Mouse (Mus musculus) hindbrain, embryonic 12.5 days (tissue): Measurements from ENCODE around the gene Disc1. TPM values are rescaled to one million over a fixed set of nuclear protein-coding genes. Genes with fewer than 3 reads are reported as not detected.

Experiments
- ATAC-seq: fragments of 200-750 bp; cut with Nextera tagmentation; 2 replicates; pipeline ENCODE4 v1.8.0; 2017; ENCODE audit warnings: moderate TSS enrichment; ENCODE audit not compliant: low FRiP score
- H3K27ac ChIP-seq: fragments of 300-500 bp; sonication (generic); 2 replicates; pipeline ENCODE4 v1.5.1; 2016; ENCODE audit warnings: mild to moderate bottlenecking
- H3K27me3 ChIP-seq: fragments of 300-500 bp; sonication (generic); 2 replicates; pipeline ENCODE4 v1.6.1; 2016; ENCODE audit warnings: mild to moderate bottlenecking
- H3K36me3 ChIP-seq: fragments of 300-500 bp; sonication (generic); 2 replicates; pipeline ENCODE4 v1.6.1; 2016; ENCODE audit warnings: mild to moderate bottlenecking
- H3K4me1 ChIP-seq: fragments of 300-500 bp; sonication (generic); 2 replicates; pipeline ENCODE4 v1.6.1; 2016
- H3K4me2 ChIP-seq: fragments of 300-500 bp; sonication (generic); replicated peaks from 2 replicates; pipeline ENCODE4 v1.6.1; 2016; ENCODE audit warnings: mild to moderate bottlenecking
- H3K4me3 ChIP-seq: fragments of 300-500 bp; sonication (generic); 2 replicates; pipeline ENCODE4 v1.5.1; 2016; ENCODE audit warnings: mild to moderate bottlenecking
- H3K9ac ChIP-seq: fragments of 300-500 bp; sonication (generic); 2 replicates; pipeline ENCODE4 v1.6.1; 2016; ENCODE audit warnings: mild to moderate bottlenecking, moderate library complexity
- H3K9me3 ChIP-seq: fragments of 300-500 bp; sonication (generic); replicated peaks from 2 replicates; pipeline ENCODE4 v1.6.1; 2016; ENCODE audit warnings: mild to moderate bottlenecking
- WGBS: fragments of 180-500 bp; shearing (Covaris S2); methylation state at CpG from one replicate; pipeline ENCODE4 v1.1.7; 2016; 5-methylcytosine and 5-hydroxymethylcytosine counted together
- polyA plus RNA-seq: library from polyadenylated mRNA; unstranded; fragments of >200 nt; fragmentation: Nextera tagmentation; extraction: Ambion mirVana; gene quantifications from 2 replicates; pipeline ENCODE4 v1.2.1, GENCODE M21; 2016

The Disc1 gene
- polyA plus RNA-seq, 1 experiment from 2014 or later, result 2.8 TPM

- H3K27ac ChIP-seq, result no peak overlapping the region
- WGBS, result 72% methylated on average over 7 of the region's 7 CpGs
Observed at GRCm38 (mm10) chr8:125043394-125043793, 10.6 kb upstream of the Disc1 start.

DNA sequence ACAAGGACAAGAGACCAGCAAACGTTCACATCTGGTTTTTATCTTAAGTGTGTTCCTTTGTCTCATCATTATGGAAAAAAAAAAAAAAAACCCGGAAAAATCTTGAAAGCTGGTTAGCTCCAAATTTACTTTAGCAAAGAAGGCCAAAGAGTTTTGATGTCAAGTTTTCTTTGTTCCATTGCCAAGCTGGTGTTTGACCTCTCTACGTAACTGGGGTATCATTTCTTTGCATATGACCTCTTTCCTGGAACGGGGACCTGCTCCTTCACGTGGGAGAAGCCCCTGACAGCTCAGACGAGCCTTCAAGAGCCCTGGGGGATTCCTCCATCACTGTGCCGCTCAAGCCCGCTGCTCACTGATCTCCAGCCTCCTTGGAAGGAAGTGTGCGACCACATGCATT lies 10.1 kb upstream of the Disc1 start:
- Histone ChIP-seq H3K4me2 (no peak overlapping the region), H3K36me3 (peaks cover 18% of the 10 kb centered on the region), H3K9me3 (no peaks in the 10 kb centered on the region), H3K4me1 (peaks cover 6% of the 10 kb centered on the region; the same call in 1 of the 2 replicates), H3K27me3 (no peaks in the 10 kb centered on the region), H3K4me3 (no peak overlapping the region), H3K9ac (no peak overlapping the region), H3K27ac (no peak overlapping the region)
- 44% methylated on average over 9 of the region's 9 CpGs for WGBS
- ATAC-seq, result no peak

More at GRCm38 (mm10) chr8:125043394-125043793, 10.6 kb upstream of the Disc1 start:
- Histone ChIP-seq H3K4me3 (no peak overlapping the region), H3K36me3 (peaks cover 22% of the 10 kb centered on the region), H3K9ac (no peak overlapping the region), H3K27me3 (no peaks in the 10 kb centered on the region), H3K4me1 (peaks cover 6% of the 10 kb centered on the region; the same call in 1 of the 2 replicates), H3K4me2 (no peak overlapping the region), H3K9me3 (no peaks in the 10 kb centered on the region)
- no peak for ATAC-seq

DNA sequence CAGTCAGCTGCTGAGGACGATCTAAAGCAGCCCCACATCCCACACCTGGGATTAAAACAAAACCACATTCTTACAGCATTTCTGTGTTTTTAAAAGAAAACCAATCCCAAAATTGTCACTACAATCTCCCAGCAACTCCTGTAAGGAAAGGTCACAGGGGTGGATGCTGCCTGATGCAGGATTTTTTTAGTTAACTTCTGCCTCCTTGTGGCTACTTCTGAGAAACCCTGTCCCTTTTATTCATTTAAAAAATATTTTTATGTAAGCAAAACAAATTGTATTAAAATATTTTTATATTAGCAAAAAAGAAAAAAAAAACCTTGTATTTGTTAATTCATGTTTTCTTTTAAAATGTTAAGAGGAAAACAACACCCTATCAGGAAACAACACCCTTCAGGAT lies 8.2 kb upstream of the Disc1 start:
- Histone ChIP-seq H3K27me3 (no peaks in the 10 kb centered on the region), H3K27ac (no peak overlapping the region), H3K9ac (no peak overlapping the region), H3K9me3 (no peaks in the 10 kb centered on the region), H3K36me3 (0 out of 2 replicates have a peak, but pooled peaks cover under 1% of the 10 kb centered on the region), H3K4me3 (no peak overlapping the region), H3K4me1 (peaks cover 6% of the 10 kb centered on the region; the same call in 1 of the 2 replicates), H3K4me2 (no peak overlapping the region)
- 85% methylated on average over 1 of the region's 1 CpGs for WGBS
- ATAC-seq, result no peak

- no peak for ATAC-seq
Observed at GRCm38 (mm10) chr8:125049051-125049750, 4.8 kb upstream of the Disc1 start.

DNA sequence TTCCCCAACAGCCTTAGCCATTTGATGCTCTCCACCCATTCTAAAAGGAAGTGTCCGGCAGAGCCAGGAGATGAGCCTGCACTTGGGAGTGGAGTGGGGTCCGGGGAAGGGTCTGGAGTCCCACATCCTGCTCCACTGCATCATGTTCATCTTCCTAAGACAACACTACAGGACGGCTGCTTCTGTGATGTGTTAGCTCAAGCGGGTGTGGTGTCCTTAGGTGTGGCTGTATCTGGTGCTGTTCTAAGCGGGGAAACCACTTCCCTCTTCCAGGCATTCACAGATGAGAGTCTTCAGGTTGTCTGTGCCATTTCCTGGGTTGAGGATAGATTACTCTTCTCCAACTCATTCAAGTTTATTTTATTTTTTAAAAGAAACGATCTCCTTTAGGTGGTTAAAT lies 4.2 kb upstream of the Disc1 start:
- Histone ChIP-seq H3K4me3 (no peak overlapping the region), H3K9ac (no peak overlapping the region), H3K4me1 (peaks cover 9% of the 10 kb centered on the region; the same call in 1 of the 2 replicates), H3K27ac (no peak overlapping the region), H3K27me3 (peaks cover 29% of the 10 kb centered on the region), H3K4me2 (no peak overlapping the region), H3K9me3 (no peaks in the 10 kb centered on the region; the same call in 1 of the 2 replicates), H3K36me3 (no peaks in the 10 kb centered on the region)
- WGBS, result 89% methylated on average over 6 of the region's 6 CpGs
- ATAC-seq, result no peak

More at GRCm38 (mm10) chr8:125049051-125049750, 4.8 kb upstream of the Disc1 start:
- Histone ChIP-seq H3K27ac (no peak overlapping the region), H3K4me2 (no peak overlapping the region), H3K27me3 (peaks cover 23% of the 10 kb centered on the region), H3K4me1 (peaks cover 8% of the 10 kb centered on the region; the same call in 1 of the 2 replicates), H3K9me3 (no peaks in the 10 kb centered on the region; the same call in 1 of the 2 replicates), H3K9ac (no peak overlapping the region), H3K4me3 (no peak overlapping the region), H3K36me3 (no peaks in the 10 kb centered on the region)
- 66% methylated on average over 5 of the region's 5 CpGs for WGBS

DNA sequence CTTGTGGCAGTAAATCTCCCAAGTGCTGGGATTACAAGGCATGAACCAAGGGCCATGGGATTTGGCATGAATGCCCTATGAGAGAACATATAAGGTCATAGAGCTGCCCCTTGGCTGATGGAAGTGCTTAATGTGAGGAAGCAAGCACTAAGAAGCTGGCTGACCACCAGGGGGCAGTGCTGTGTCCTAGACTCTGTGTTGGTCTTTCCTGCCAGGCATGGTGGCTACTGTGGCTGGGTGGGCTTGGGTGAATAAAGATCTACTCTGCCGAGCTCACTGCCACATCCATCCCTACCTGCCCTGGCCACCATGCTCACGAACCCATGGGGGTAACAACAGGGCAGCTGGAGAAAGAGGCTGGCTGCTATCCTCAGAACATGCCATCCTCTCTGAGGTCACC lies 2.0 kb upstream of the Disc1 start:
- no peaks in the 10 kb centered on the region; the same call in 1 of the 2 replicates for H3K9me3 ChIP-seq
- H3K4me1 ChIP-seq, result peaks cover 9% of the 10 kb centered on the region; the same call in 1 of the 2 replicates
- H3K36me3 ChIP-seq, result no peaks in the 10 kb centered on the region
- no peak overlapping the region for H3K27ac ChIP-seq
- H3K9ac ChIP-seq, result no peak overlapping the region
- no peak overlapping the region for H3K4me2 ChIP-seq
- H3K4me3 ChIP-seq, result no peak overlapping the region
- peaks cover 40% of the 10 kb centered on the region for H3K27me3 ChIP-seq
- no peak for ATAC-seq
- 29% methylated on average over 2 of the region's 2 CpGs for WGBS

DNA sequence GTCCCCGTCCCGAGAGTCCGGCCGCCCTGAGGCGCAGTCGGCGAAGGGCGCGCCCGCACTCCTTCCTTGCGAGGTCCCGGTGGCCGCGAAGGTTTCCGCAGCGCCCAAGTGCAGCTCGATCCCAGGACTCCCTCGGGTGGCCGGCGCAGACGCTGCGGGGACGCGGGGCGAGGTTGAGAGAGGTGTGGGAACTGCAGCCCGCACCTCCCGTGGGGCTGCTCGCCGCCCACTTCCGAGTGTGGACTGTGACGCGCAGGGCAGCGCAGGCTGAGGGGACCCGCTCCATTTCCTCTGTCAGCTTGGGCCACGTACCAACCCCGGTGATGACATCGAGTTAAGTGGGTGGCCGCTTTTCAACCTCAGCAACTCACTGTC lies 428 bp downstream of the Disc1 start:
- H3K27ac ChIP-seq, result peak overlapping the region; percentile 36; the same call in 1 of the 2 replicates
- peak overlapping the region; percentile 76 for H3K4me2 ChIP-seq
- H3K27me3 ChIP-seq, result peaks cover 40% of the 10 kb centered on the region
- peaks cover 9% of the 10 kb centered on the region; the same call in 1 of the 2 replicates for H3K4me1 ChIP-seq
- no peaks in the 10 kb centered on the region; the same call in 1 of the 2 replicates for H3K9me3 ChIP-seq
- 1% methylated on average over 38 of the region's 38 CpGs for WGBS
- no peaks in the 10 kb centered on the region for H3K36me3 ChIP-seq
- peak overlapping the region; percentile 47 for H3K4me3 ChIP-seq
- no peak for ATAC-seq
- peak overlapping the region; percentile 48 for H3K9ac ChIP-seq

DNA sequence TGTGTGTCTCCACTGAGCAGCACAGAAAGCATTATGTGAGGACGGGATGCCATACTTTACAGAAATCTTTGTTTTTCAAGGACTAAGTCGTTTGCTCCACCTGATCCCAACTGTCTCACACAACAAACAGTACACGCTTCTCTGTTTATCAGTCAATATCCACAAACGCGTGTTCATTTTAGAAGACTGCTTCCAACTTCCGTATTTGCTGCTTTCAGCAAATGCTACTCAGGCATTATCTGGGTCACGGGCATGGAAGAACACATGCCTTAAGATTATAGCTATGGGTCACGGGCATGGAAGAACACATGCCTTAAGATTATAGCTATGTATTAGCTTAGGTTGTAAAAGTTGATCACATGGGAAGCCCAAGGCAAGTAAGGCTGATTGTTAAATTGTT lies 6.9 kb downstream of the Disc1 start:
- Histone ChIP-seq H3K4me2 (no peak overlapping the region), H3K4me3 (no peak overlapping the region), H3K9ac (no peak overlapping the region), H3K36me3 (no peaks in the 10 kb centered on the region), H3K4me1 (no peaks in the 10 kb centered on the region), H3K27ac (no peak overlapping the region), H3K9me3 (no peaks in the 10 kb centered on the region), H3K27me3 (peaks cover 3% of the 10 kb centered on the region; the same call in 1 of the 2 replicates)
- no peak for ATAC-seq
- WGBS, result 85% methylated on average over 8 of the region's 8 CpGs

- 80% methylated on average over 6 of the region's 6 CpGs for WGBS
- Histone ChIP-seq H3K4me2 (no peak overlapping the region), H3K27ac (no peak overlapping the region), H3K27me3 (peaks cover 3% of the 10 kb centered on the region; the same call in 1 of the 2 replicates), H3K36me3 (no peaks in the 10 kb centered on the region), H3K9me3 (no peaks in the 10 kb centered on the region), H3K4me1 (peaks cover 14% of the 10 kb centered on the region; the same call in 1 of the 2 replicates), H3K4me3 (no peak overlapping the region), H3K9ac (no peak overlapping the region)
- no peak for ATAC-seq
Observed at GRCm38 (mm10) chr8:125065596-125065995, 11.6 kb downstream of the Disc1 start.

DNA sequence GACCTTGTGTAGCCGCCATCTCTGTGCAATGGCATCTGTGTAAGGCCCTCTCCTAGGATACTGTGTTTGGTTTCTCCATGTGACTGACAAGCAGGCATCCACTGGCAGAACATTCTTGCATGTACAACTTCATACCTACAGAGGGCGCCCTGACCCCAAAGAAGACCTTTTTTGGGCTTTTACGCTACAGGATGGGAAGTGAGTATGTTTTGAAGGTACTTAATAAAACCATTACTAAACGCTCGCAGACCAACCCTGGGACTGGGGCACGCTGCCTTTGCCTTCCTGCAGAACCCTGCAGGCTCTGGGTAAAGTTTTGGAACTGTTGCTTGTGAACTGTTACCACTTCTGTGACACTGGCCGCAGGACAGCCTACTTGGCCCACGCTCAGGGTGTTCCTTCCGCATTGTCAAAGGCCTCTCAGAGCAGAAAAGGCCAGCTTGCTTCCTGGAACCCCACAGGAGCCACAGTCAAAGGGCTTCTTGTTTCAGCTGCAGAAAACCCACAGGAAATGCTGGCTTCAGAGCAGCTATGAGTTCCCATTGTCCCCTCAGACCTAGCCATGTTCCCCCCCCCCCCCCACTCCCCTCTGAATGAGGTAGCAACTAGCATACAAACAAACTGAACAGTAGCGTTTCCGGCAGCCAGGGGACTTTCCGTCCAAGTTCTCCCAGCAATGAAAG lies 13.1 kb downstream of the Disc1 start:
- H3K9me3 ChIP-seq, result no peaks in the 10 kb centered on the region
- H3K4me2 ChIP-seq, result no peak overlapping the region; the same call in 1 of the 2 replicates
- WGBS, result 35% methylated on average over 12 of the region's 12 CpGs
- peaks cover 3% of the 10 kb centered on the region; the same call in 1 of the 2 replicates for H3K27me3 ChIP-seq
- H3K4me3 ChIP-seq, result no peak overlapping the region
- no peak overlapping the region for H3K9ac ChIP-seq
- peaks cover 14% of the 10 kb centered on the region; the same call in 1 of the 2 replicates for H3K4me1 ChIP-seq
- no peaks in the 10 kb centered on the region for H3K36me3 ChIP-seq
- peak; percentile 43; the same call in 1 of the 2 replicates for ATAC-seq
- H3K27ac ChIP-seq, result peak overlapping the region; percentile 55; the same call in 1 of the 2 replicates

DNA sequence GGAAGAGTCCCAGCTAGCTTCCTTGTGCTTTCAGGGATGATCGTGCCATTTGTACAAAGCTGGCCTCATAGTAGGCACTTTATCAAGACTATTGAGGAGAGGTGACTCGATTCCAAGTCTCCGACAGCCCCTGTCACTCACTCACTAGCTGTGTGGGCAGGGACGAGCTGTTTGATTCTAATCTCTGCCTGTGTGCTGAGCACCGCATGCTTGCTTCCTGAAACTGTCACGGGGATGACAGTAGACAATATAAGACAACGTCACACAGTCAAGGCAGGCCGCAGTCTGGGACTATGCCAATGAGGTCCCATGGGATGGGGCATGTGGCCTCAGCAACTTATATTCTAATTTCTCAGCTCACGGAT lies 13.6 kb downstream of the Disc1 start:
- H3K9me3 ChIP-seq, result no peaks in the 10 kb centered on the region
- H3K4me2 ChIP-seq, result no peak overlapping the region
- H3K27ac ChIP-seq, result peak overlapping the region; percentile 55; the same call in 1 of the 2 replicates
- ATAC-seq, result no peak
- peaks cover 14% of the 10 kb centered on the region; the same call in 1 of the 2 replicates for H3K4me1 ChIP-seq
- H3K27me3 ChIP-seq, result peaks cover 3% of the 10 kb centered on the region; the same call in 1 of the 2 replicates
- no peak overlapping the region for H3K4me3 ChIP-seq
- no peaks in the 10 kb centered on the region for H3K36me3 ChIP-seq
- 70% methylated on average over 9 of the region's 9 CpGs for WGBS
- no peak overlapping the region; the same call in 1 of the 2 replicates for H3K9ac ChIP-seq
